Mouse (Mus musculus): ENCODE measurements around the gene Dbr1.

- no peak for TF ChIP-seq CTCF (conservative IDR thresholded peaks at IDR 0.05; ENCODE audit: insufficient read depth, insufficient read length, low read depth, low read length)
- TF ChIP-seq POLR2A (IDR thresholded peaks at IDR 0.05; ENCODE audit: low read depth, low read length): no peak
These were observed 17.9 kb upstream of the Dbr1 start for GRCm38 (mm10) chr9:99557580-99558300.
